Mouse (Mus musculus) stomach, embryonic 16.5 days (tissue): ENCODE data around the gene Hcls1. TPM values are rescaled to one million over a fixed set of nuclear protein-coding genes. Genes with fewer than 3 reads are reported as not detected.

Experiments
- ATAC-seq: fragments of 200-750 bp; cut with Nextera tagmentation; 2 replicates; pipeline ENCODE4 v1.8.0; 2017; ENCODE audit warnings: moderate number of reproducible peaks, moderate TSS enrichment; ENCODE audit not compliant: insufficient read depth, low FRiP score
- H3K27ac ChIP-seq: fragments of 300-500 bp; sonication (generic); 2 replicates; pipeline ENCODE4 v1.5.1; 2014; ENCODE audit warnings: low read length
- H3K27me3 ChIP-seq: fragments of 300-500 bp; sonication (generic); 2 replicates; pipeline ENCODE4 v1.6.1; 2014; ENCODE audit warnings: low read length, control low read depth, mixed read lengths; ENCODE audit not compliant: control insufficient read depth, insufficient read depth
- H3K36me3 ChIP-seq: fragments of 300-500 bp; sonication (generic); 2 replicates; pipeline ENCODE4 v1.6.1; 2014; ENCODE audit warnings: low read length; ENCODE audit not compliant: control insufficient read depth, insufficient read depth
- H3K4me1 ChIP-seq: fragments of 300-500 bp; sonication (generic); 2 replicates; pipeline ENCODE4 v1.6.1; 2014; ENCODE audit warnings: low read length, control low read depth, mixed read lengths; ENCODE audit not compliant: control insufficient read depth, insufficient read depth
- H3K4me2 ChIP-seq: fragments of 300-500 bp; sonication (generic); 2 replicates; pipeline ENCODE4 v1.6.1; 2014; ENCODE audit warnings: low read depth, low read length, mixed read lengths
- H3K4me3 ChIP-seq: fragments of 300-500 bp; sonication (generic); replicated peaks from 2 replicates; pipeline ENCODE4 v1.5.1; 2014; ENCODE audit warnings: mild to moderate bottlenecking, low read length
- H3K9ac ChIP-seq: fragments of 300-500 bp; sonication (generic); 2 replicates; pipeline ENCODE4 v1.6.1; 2014; ENCODE audit warnings: low read length
- H3K9me3 ChIP-seq: fragments of 300-500 bp; sonication (generic); replicated peaks from 2 replicates; pipeline ENCODE4 v1.6.1; 2016; ENCODE audit warnings: low read length, control low read depth; ENCODE audit not compliant: control insufficient read depth
- WGBS: fragments of 180-500 bp; shearing (Covaris S2); extraction: QIAGEN DNeasy Blood & Tissue Kit; methylation state at CpG from one replicate; pipeline ENCODE4 v1.1.7; 2014; 5-methylcytosine and 5-hydroxymethylcytosine counted together
- polyA plus RNA-seq: library from polyadenylated mRNA; unstranded; fragments of >200 nt; fragmentation: Nextera tagmentation; extraction: Ambion mirVana; gene quantifications from 2 replicates; pipeline ENCODE4 v1.2.1, GENCODE M21; 2015

Hcls1 gene
- polyA plus RNA-seq, 1 experiment from 2014 or later: 10.9 TPM

GRCm38 (mm10) chr16:36934131-36934840, 497 bp upstream of the Hcls1 start:
- peak overlapping the region; percentile 39 for H3K27ac ChIP-seq
- no peaks in the 10 kb centered on the region for H3K4me1 ChIP-seq
- H3K27me3 ChIP-seq: no peaks in the 10 kb centered on the region
- no peak overlapping the region for H3K4me2 ChIP-seq
- H3K9me3 ChIP-seq: no peaks in the 10 kb centered on the region
- no peak overlapping the region for H3K4me3 ChIP-seq
- 38% methylated on average over 6 of the region's 6 CpGs for WGBS
- H3K36me3 ChIP-seq: peaks cover 11% of the 10 kb centered on the region; the same call in 1 of the 2 replicates
- H3K9ac ChIP-seq: no peak overlapping the region
- peak; percentile 69; the same call in 1 of the 2 replicates for ATAC-seq

- 78% methylated on average over 3 of the region's 3 CpGs for WGBS
- no peaks in the 10 kb centered on the region for H3K27me3 ChIP-seq
- H3K36me3 ChIP-seq: peaks cover 6% of the 10 kb centered on the region; the same call in 1 of the 2 replicates
- no peaks in the 10 kb centered on the region for H3K4me1 ChIP-seq
- no peak overlapping the region for H3K9ac ChIP-seq
- no peak overlapping the region for H3K4me2 ChIP-seq
- no peak for ATAC-seq
- no peak overlapping the region for H3K27ac ChIP-seq
- no peaks in the 10 kb centered on the region for H3K9me3 ChIP-seq
- no peak overlapping the region for H3K4me3 ChIP-seq
These were observed 1.0 kb downstream of the Hcls1 start for GRCm38 (mm10) chr16:36935814-36936213.

GRCm38 (mm10) chr16:36941137-36941727, 6.4 kb downstream of the Hcls1 start:
- no peak for ATAC-seq
- Histone ChIP-seq H3K4me1 (no peaks in the 10 kb centered on the region), H3K36me3 (no peaks in the 10 kb centered on the region), H3K9ac (no peak overlapping the region), H3K27ac (no peak overlapping the region), H3K9me3 (no peaks in the 10 kb centered on the region), H3K4me3 (no peak overlapping the region), H3K27me3 (no peaks in the 10 kb centered on the region), H3K4me2 (no peak overlapping the region)
- WGBS: 58% methylated on average over 6 of the region's 6 CpGs

GRCm38 (mm10) chr16:36941895-36942294, 7.1 kb downstream of the Hcls1 start:
- 74% methylated on average over 4 of the region's 4 CpGs for WGBS
- ATAC-seq: no peak

GRCm38 (mm10) chr16:36943591-36943990, 8.8 kb downstream of the Hcls1 start:
- no peaks in the 10 kb centered on the region for H3K27me3 ChIP-seq
- H3K4me2 ChIP-seq: no peak overlapping the region
- ATAC-seq: no peak
- no peaks in the 10 kb centered on the region for H3K4me1 ChIP-seq
- 85% methylated on average over 3 of the region's 3 CpGs for WGBS
- no peaks in the 10 kb centered on the region for H3K36me3 ChIP-seq
- H3K27ac ChIP-seq: no peak overlapping the region
- no peaks in the 10 kb centered on the region for H3K9me3 ChIP-seq
- no peak overlapping the region for H3K9ac ChIP-seq
- no peak overlapping the region for H3K4me3 ChIP-seq

More at GRCm38 (mm10) chr16:36941895-36942294, 7.1 kb downstream of the Hcls1 start:
- no peaks in the 10 kb centered on the region for H3K36me3 ChIP-seq
- no peak overlapping the region for H3K27ac ChIP-seq
- no peaks in the 10 kb centered on the region for H3K4me1 ChIP-seq
- no peaks in the 10 kb centered on the region for H3K9me3 ChIP-seq
- H3K9ac ChIP-seq: no peak overlapping the region
- no peaks in the 10 kb centered on the region for H3K27me3 ChIP-seq
- H3K4me2 ChIP-seq: no peak overlapping the region
- no peak overlapping the region for H3K4me3 ChIP-seq

- H3K27me3 ChIP-seq: no peaks in the 10 kb centered on the region
- no peak for ATAC-seq
- no peak overlapping the region for H3K9ac ChIP-seq
- H3K27ac ChIP-seq: no peak overlapping the region
- no peaks in the 10 kb centered on the region for H3K9me3 ChIP-seq
- H3K4me1 ChIP-seq: no peaks in the 10 kb centered on the region
- 48% methylated on average over 12 of the region's 12 CpGs for WGBS
- H3K36me3 ChIP-seq: no peaks in the 10 kb centered on the region
- H3K4me3 ChIP-seq: no peak overlapping the region
- no peak overlapping the region for H3K4me2 ChIP-seq
These were observed 10.2 kb downstream of the Hcls1 start for GRCm38 (mm10) chr16:36944895-36945424.

GRCm38 (mm10) chr16:36946459-36947159, 11.8 kb downstream of the Hcls1 start:
- no peak for ATAC-seq
- no peak overlapping the region for H3K4me2 ChIP-seq
- no peak overlapping the region for H3K27ac ChIP-seq
- no peak overlapping the region for H3K9ac ChIP-seq
- H3K27me3 ChIP-seq: no peaks in the 10 kb centered on the region
- no peaks in the 10 kb centered on the region for H3K36me3 ChIP-seq
- H3K4me1 ChIP-seq: no peaks in the 10 kb centered on the region
- H3K9me3 ChIP-seq: no peaks in the 10 kb centered on the region
- WGBS: 75% methylated on average over 8 of the region's 8 CpGs
- H3K4me3 ChIP-seq: no peak overlapping the region

GRCm38 (mm10) chr16:36947646-36948197, 12.9 kb downstream of the Hcls1 start:
- H3K27ac ChIP-seq: no peak overlapping the region
- no peaks in the 10 kb centered on the region for H3K9me3 ChIP-seq
- no peaks in the 10 kb centered on the region for H3K36me3 ChIP-seq
- no peaks in the 10 kb centered on the region for H3K4me1 ChIP-seq
- WGBS: 61% methylated on average over 4 of the region's 4 CpGs
- H3K4me3 ChIP-seq: no peak overlapping the region
- H3K4me2 ChIP-seq: no peak overlapping the region
- H3K27me3 ChIP-seq: no peaks in the 10 kb centered on the region
- no peak overlapping the region for H3K9ac ChIP-seq
- ATAC-seq: no peak
